Mouse (Mus musculus): ENCODE measurements around the gene Itga3. TPM values are rescaled to one million over a fixed set of nuclear protein-coding genes. Genes with fewer than 3 reads are reported as not detected.
"Not testable (repeated sequence)": the region's sequence is repeated elsewhere in the genome, so short reads cannot be mapped to it uniquely, and the experiment has no call there.

Itga3 gene
- polyA plus RNA-seq, 1 experiment from 2014 or later: 16.6 TPM

DNA sequence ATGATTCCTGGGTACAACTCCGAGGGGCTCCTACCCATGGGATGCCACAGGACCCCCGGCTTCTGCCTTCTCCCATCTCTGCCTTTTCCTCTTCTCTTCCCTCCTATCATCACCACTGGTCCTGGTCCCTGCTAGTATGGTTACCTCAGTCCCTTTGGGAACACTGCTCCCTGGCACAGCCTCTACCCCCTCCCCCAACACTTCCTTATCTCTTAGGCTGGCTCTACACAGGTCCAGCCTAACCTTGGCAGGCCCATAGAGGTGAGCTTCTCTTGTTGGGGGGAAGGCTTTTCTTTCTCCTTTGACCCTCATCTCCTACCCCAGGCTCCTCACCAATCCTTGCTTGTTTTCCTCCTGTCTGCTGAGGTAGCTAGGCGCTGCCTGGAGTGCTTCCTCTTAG lies 61.1 kb downstream of the Itga3 start:
- no peak overlapping the region for H3K27ac ChIP-seq (ENCODE audit: low read length)
- no peak for ATAC-seq
- H3K9me3 ChIP-seq (replicated peaks; ENCODE audit: control insufficient read depth, low read length, poor library complexity, severe bottlenecking): no peaks in the 10 kb centered on the region
- 0 out of 2 replicates have a peak overlapping the region, but pooled peaks have one; percentile 34 for H3K9ac ChIP-seq (ENCODE audit: low read depth, low read length)
- no peaks in the 10 kb centered on the region for H3K27me3 ChIP-seq (ENCODE audit: control insufficient read depth, insufficient read depth, low read depth, low read length)
- no peak overlapping the region for H3K4me2 ChIP-seq (ENCODE audit: low read length)
- peaks cover 31% of the 10 kb centered on the region for H3K4me1 ChIP-seq (ENCODE audit: control insufficient read depth, insufficient read depth, low read length)
- 72% methylated on average over 3 of the region's 3 CpGs for WGBS
- H3K4me3 ChIP-seq (ENCODE audit: low read depth, low read length): no peak overlapping the region
- peaks cover 30% of the 10 kb centered on the region for H3K36me3 ChIP-seq (ENCODE audit: control insufficient read depth, insufficient read depth, low read length)

DNA sequence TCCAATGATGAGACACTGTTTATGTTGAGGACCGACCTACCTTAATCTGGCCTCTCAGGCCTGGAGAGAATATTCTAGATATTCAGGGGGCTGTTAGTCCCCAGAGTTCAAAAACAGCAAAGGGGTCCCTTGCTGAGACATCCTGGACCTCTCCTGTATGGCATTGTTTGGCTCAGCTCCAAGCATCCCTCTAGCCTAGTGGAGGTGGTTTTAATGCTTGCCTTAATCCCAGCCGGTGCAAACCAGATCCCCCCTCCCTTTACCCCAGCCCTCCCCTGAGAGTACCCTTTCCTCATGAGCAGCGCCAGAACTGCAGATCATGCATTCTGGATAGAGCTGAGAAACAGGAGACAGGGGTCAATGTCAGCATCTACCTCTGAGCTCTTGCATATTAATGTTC lies 64.1 kb downstream of the Itga3 start:
- peak overlapping the region; percentile 99 for H3K9ac ChIP-seq (ENCODE audit: low read depth, low read length)
- 23% methylated on average over 3 of the region's 3 CpGs for WGBS
- H3K4me3 ChIP-seq (ENCODE audit: low read depth, low read length): peak overlapping the region; percentile 81
- peaks cover 49% of the 10 kb centered on the region for H3K4me1 ChIP-seq (ENCODE audit: control insufficient read depth, insufficient read depth, low read length)
- no peak for ATAC-seq
- peak overlapping the region; percentile 97 for H3K4me2 ChIP-seq (ENCODE audit: low read length)
- H3K27me3 ChIP-seq (ENCODE audit: control insufficient read depth, insufficient read depth, low read depth, low read length): no peaks in the 10 kb centered on the region
- peak overlapping the region; percentile 69 for H3K27ac ChIP-seq (ENCODE audit: low read length)
- no peaks in the 10 kb centered on the region for H3K9me3 ChIP-seq (replicated peaks; ENCODE audit: control insufficient read depth, low read length, poor library complexity, severe bottlenecking)
- peaks cover 18% of the 10 kb centered on the region for H3K36me3 ChIP-seq (ENCODE audit: control insufficient read depth, insufficient read depth, low read length)

DNA sequence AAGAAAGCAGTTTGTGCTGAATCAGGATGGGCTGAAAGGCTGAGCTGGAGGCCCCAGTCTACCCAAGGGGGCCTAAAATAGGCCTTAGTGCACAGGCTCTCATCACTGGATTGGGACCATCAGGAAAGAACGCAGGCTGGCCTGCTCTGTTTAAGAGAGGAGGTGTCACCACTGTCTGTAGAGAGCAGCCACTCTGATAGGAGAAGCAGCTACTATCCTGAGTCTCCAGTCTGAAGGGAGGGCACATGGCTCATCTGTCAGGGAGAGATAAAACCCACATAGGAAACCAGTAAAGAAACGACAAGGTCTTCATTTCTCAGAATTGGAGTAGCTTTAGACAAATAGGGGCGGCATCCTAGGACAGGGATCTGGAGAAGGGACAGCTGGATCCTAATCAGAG lies 64.5 kb downstream of the Itga3 start:
- ATAC-seq: no peak
- H3K9me3 ChIP-seq (replicated peaks; ENCODE audit: control insufficient read depth, low read length, poor library complexity, severe bottlenecking): no peaks in the 10 kb centered on the region
- peak overlapping the region; percentile 99 for H3K9ac ChIP-seq (ENCODE audit: low read depth, low read length)
- no peaks in the 10 kb centered on the region for H3K27me3 ChIP-seq (ENCODE audit: control insufficient read depth, insufficient read depth, low read depth, low read length)
- peaks cover 18% of the 10 kb centered on the region for H3K36me3 ChIP-seq (ENCODE audit: control insufficient read depth, insufficient read depth, low read length)
- peaks cover 53% of the 10 kb centered on the region for H3K4me1 ChIP-seq (ENCODE audit: control insufficient read depth, insufficient read depth, low read length)
- 48% methylated on average over 3 of the region's 3 CpGs for WGBS
- H3K4me2 ChIP-seq (ENCODE audit: low read length): peak overlapping the region; percentile 97
- H3K27ac ChIP-seq (ENCODE audit: low read length): peak overlapping the region; percentile 69
- peak overlapping the region; percentile 81 for H3K4me3 ChIP-seq (ENCODE audit: low read depth, low read length)

DNA sequence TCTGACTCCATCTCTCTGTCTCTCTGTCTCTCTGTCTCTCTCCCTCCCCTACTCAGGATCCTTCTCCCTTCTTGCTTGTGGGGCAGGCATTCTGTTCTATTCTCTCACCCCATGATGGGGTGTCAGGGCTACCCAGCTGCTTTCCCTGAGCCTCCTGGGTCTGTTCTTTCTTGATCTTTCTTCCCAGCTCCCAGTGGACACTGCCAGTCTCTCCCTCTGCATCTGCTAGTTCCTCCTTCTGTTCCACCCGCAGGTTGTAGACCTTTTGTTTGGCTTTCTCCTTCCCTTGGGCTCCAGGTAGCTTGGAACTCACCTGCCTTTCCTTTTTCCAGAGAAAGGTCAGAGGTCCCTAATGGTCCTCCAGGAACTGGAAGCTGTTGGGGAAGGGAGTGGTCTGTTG lies 65.2 kb downstream of the Itga3 start:
- ATAC-seq: no peak
- peak overlapping the region; percentile 81 for H3K4me3 ChIP-seq (ENCODE audit: low read depth, low read length)
- H3K36me3 ChIP-seq (ENCODE audit: control insufficient read depth, insufficient read depth, low read length): peaks cover 18% of the 10 kb centered on the region
- peak overlapping the region; percentile 99 for H3K9ac ChIP-seq (ENCODE audit: low read depth, low read length)
- H3K27me3 ChIP-seq (ENCODE audit: control insufficient read depth, insufficient read depth, low read depth, low read length): no peaks in the 10 kb centered on the region
- H3K9me3 ChIP-seq (replicated peaks; ENCODE audit: control insufficient read depth, low read length, poor library complexity, severe bottlenecking): no peaks in the 10 kb centered on the region
- WGBS: 13% methylated on average over 1 of the region's 1 CpGs
- H3K27ac ChIP-seq (ENCODE audit: low read length): peak overlapping the region; percentile 69
- H3K4me2 ChIP-seq (ENCODE audit: low read length): peak overlapping the region; percentile 97
- H3K4me1 ChIP-seq (ENCODE audit: control insufficient read depth, insufficient read depth, low read length): peaks cover 58% of the 10 kb centered on the region

DNA sequence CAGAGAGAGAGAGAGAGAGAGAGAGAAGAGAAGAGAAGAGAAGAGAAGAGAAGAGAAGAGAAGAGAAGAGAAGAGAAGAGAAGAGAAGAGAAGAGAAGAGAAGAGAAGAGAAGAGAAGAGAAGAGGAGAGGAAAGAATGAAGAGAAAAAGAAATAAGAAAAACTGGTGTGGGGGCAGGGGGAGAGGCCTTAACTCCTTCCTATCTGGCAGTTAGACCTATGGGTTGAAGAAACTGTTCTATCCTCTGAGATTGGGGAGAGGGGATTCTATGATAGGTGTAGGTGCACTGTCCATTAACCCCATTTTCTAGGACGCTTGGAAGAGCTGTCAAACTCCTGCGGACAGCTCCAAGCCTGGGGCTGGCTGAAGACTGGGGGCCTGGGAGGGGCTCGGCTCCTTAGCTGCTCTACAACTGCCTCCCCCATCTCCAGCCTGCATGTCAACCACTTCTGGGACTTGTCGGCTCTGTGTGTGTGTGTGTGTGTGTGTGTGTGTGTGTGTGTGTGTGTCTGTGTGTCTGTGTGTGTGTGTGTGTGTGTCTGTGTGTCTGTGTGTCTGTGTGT lies 65.7 kb downstream of the Itga3 start:
- not testable (repeated sequence) for ATAC-seq; H3K27me3 ChIP-seq (ENCODE audit: control insufficient read depth, insufficient read depth, low read depth, low read length); H3K9me3 ChIP-seq (replicated peaks; ENCODE audit: control insufficient read depth, low read length, poor library complexity, severe bottlenecking)
- Histone ChIP-seq H3K36me3 (ENCODE audit: control insufficient read depth, insufficient read depth, low read length) (peaks cover 13% of the 10 kb centered on the region), H3K4me3 (ENCODE audit: low read depth, low read length) (peak overlapping the region; percentile 81), H3K4me1 (ENCODE audit: control insufficient read depth, insufficient read depth, low read length) (peaks cover 63% of the 10 kb centered on the region), H3K27ac (ENCODE audit: low read length) (peak overlapping the region; percentile 94), H3K9ac (ENCODE audit: low read depth, low read length) (peak overlapping the region; percentile 99), H3K4me2 (ENCODE audit: low read length) (peak overlapping the region; percentile 97)
- 3% methylated on average over 4 of the region's 4 CpGs for WGBS

- Histone ChIP-seq H3K27ac (ENCODE audit: low read length) (peak overlapping the region; percentile 94), H3K27me3 (ENCODE audit: control insufficient read depth, insufficient read depth, low read depth, low read length) (no peaks in the 10 kb centered on the region), H3K36me3 (ENCODE audit: control insufficient read depth, insufficient read depth, low read length) (peaks cover 13% of the 10 kb centered on the region), H3K9ac (ENCODE audit: low read depth, low read length) (peak overlapping the region; percentile 99), H3K4me2 (ENCODE audit: low read length) (peak overlapping the region; percentile 97), H3K4me1 (ENCODE audit: control insufficient read depth, insufficient read depth, low read length) (peaks cover 62% of the 10 kb centered on the region), H3K4me3 (ENCODE audit: low read depth, low read length) (peak overlapping the region; percentile 81), H3K9me3 (replicated peaks; ENCODE audit: control insufficient read depth, low read length, poor library complexity, severe bottlenecking) (no peaks in the 10 kb centered on the region)
- peak; percentile 61 for ATAC-seq
- under 1% methylated on average over 32 of the region's 40 CpGs for WGBS
Observed at GRCm38 (mm10) chr11:95010141-95010739, 66.4 kb downstream of the Itga3 start.

- Histone ChIP-seq H3K4me3 (ENCODE audit: low read depth, low read length) (peak within 1 kb of the TSS; percentile 81), H3K27ac (ENCODE audit: low read length) (peak within 1 kb of the TSS; percentile 94), H3K9ac (ENCODE audit: low read depth, low read length) (peak within 1 kb of the TSS; percentile 99), H3K4me2 (ENCODE audit: low read length) (peak within 1 kb of the TSS; percentile 97), H3K9me3 (replicated peaks; ENCODE audit: control insufficient read depth, low read length, poor library complexity, severe bottlenecking) (no peaks in the 10 kb centered on the region), H3K27me3 (ENCODE audit: control insufficient read depth, insufficient read depth, low read depth, low read length) (no peaks in the 10 kb centered on the region), H3K4me1 (ENCODE audit: control insufficient read depth, insufficient read depth, low read length) (peaks cover 62% of the 10 kb centered on the region), H3K36me3 (ENCODE audit: control insufficient read depth, insufficient read depth, low read length) (peaks cover 17% of the 10 kb centered on the region)
- WGBS: 1% methylated on average over 22 of the region's 32 CpGs
- peak; percentile 71 for ATAC-seq
Observed at GRCm38 (mm10) chr11:95009629-95010014, 67.0 kb downstream of the Itga3 start, which contains the start of gene Samd14. Gene Samd14 (plus strand): TSS chr11:95009879.

- Histone ChIP-seq H3K9ac (ENCODE audit: low read depth, low read length) (peak overlapping the region; percentile 99), H3K4me2 (ENCODE audit: low read length) (peak overlapping the region; percentile 97), H3K4me1 (ENCODE audit: control insufficient read depth, insufficient read depth, low read length) (peaks cover 59% of the 10 kb centered on the region), H3K4me3 (ENCODE audit: low read depth, low read length) (peak overlapping the region; percentile 81), H3K9me3 (replicated peaks; ENCODE audit: control insufficient read depth, low read length, poor library complexity, severe bottlenecking) (no peaks in the 10 kb centered on the region), H3K27ac (ENCODE audit: low read length) (peak overlapping the region; percentile 94), H3K27me3 (ENCODE audit: control insufficient read depth, insufficient read depth, low read depth, low read length) (no peaks in the 10 kb centered on the region), H3K36me3 (ENCODE audit: control insufficient read depth, insufficient read depth, low read length) (peaks cover 16% of the 10 kb centered on the region)
- WGBS: 27% methylated on average over 15 of the region's 15 CpGs
- ATAC-seq: peak; percentile 22
Observed at GRCm38 (mm10) chr11:95008661-95009628, 67.7 kb downstream of the Itga3 start.
